Mouse (Mus musculus) gastrocnemius, postnatal 4 days (tissue): ENCODE measurements around the gene Txnrd2. TPM values are rescaled to one million over a fixed set of nuclear protein-coding genes. Genes with fewer than 3 reads are reported as not detected.
A peak's percentile ranks its signal among the peaks of the same experiment; 100 is the strongest.

Experiments used
- DNase-seq, 2 experiments: peaks; one replicate each; pipeline ENCODE4 v3.0.0; 2021 to 2022; ENCODE audit warnings: low spot score in 2 of 2, mixed read lengths in 2 of 2
- long read RNA-seq, 2 experiments: library from polyadenylated mRNA; stranded (forward); transcript quantifications; one replicate each; pipeline ENCODE4 v2.0.0; 2021
- total RNA-seq, 2 experiments: library from RNA; stranded (reverse); gene quantifications; 2 replicates each; pipeline ENCODE4 v1.2.3; 2021

The Txnrd2 gene
- 10 to 100 TPM; 10.1 to 14.9 TPM for total RNA-seq
- long read RNA-seq, experiment 1, partial matches to known transcripts, result 5 of 25 reads
- long read RNA-seq, experiment 1, other reads (novel, unspliced or antisense), result 20 of 25 reads
- long read RNA-seq, experiment 2, partial matches to known transcripts, result 6 of 23 reads
- long read RNA-seq, experiment 2, other reads (novel, unspliced or antisense), result 16 of 23 reads

DNA sequence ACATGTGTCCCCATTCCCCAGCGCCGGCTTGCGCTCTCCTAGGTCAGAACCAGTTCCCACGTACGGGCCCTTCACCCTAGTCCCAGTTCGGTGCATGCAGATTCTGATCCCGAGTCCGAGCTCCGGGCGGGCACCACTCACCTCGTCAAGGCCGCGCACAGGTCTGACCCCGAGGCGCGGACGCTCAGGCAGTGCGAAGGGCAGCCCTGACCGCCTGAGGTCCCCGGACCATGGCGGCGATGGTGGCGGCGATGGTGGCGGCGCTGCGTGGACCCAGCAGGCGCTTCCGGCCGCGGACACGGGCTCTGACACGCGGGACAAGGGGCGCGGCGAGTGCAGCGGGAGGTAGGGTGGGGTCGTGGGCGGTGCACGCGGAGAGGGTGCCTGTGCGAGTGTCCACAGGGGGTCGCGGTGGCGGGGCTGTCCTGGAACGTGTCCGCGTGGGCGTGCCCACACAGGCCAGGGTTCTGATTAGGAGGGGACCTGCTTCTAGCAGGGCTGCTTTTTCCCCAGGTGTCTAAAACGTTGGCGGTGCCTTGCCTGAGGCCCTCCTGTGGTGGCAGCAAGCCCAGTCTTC, at the start of gene Txnrd2:
Gene Txnrd2, plus strand, starts transcription at position 170 of the 577 bp plus-strand sequence.
- peak; percentile 57 to 83 for DNase-seq

DNA sequence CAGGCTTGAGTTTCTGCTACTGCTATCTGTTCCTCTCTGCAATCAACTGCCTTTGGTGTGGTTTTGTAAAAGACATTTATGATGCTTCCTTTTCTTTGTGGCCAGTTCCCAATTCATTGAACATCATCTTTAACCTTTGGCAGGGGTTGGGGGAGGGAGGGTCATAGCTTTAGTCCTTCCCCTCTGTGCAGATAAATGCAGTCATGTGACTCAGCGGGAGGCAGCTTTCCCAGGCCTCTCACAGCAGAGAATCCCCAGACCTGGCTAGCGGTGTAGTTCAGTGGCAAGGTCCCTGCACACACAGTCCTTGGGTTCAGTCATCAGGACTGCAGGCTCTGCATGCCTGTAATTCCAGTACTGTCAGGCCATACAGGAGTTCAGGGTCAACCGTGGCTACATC, 49.0 kb upstream of the Txnrd2 start:
- no peak for DNase-seq

DNA sequence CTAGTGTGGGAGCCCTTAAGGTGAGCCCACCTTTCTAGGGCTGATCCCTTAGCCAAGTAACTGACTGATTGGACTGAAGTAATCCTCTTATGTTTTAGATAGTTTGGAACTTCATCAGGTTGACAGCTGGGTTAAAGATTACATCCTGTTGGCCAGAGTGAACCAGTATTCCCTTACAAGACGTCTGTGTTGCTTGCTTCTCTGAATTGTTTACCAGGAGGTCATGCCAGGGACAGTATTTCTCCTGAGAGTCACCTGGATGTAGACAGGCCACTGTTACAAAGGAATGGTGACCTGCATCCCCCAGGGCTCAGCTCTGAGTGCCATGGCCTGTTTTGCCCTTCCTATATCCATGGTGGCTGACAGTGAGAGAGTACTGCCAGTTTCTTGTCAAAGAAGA, 47.7 kb upstream of the Txnrd2 start:
- no peak for DNase-seq

DNA sequence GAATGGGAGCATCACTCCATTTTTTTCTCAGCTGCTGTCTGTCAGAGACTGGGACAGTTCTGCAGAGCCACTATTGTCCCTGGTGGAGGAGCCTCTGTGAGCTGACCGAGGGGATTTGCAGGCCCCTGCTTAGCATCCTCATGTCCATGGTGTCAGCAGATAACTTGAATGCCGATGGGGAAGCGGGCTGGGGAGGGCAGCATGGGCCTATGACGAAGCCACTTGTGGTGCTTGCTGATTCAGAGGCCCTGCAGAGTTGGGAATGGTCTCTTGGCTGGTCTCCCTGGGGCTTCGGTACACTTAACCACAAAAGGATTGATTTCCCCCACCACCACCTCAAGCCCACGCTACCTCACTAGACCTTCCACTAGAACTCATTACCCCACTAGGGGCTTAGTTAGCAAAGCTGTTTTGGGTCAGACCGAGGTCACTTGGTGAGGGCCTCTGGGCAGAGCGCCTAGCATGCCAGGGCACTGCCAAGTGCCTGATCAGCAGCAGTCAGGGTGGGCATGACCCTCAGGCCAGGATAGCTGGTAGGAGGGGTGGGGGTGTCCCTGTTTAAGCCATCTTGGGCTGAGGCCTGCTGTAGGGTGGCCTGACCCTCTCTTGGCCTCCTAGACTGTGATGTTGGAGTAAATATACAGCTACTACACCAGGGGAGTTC, 46.7 kb upstream of the Txnrd2 start:
- no peak for DNase-seq

DNA sequence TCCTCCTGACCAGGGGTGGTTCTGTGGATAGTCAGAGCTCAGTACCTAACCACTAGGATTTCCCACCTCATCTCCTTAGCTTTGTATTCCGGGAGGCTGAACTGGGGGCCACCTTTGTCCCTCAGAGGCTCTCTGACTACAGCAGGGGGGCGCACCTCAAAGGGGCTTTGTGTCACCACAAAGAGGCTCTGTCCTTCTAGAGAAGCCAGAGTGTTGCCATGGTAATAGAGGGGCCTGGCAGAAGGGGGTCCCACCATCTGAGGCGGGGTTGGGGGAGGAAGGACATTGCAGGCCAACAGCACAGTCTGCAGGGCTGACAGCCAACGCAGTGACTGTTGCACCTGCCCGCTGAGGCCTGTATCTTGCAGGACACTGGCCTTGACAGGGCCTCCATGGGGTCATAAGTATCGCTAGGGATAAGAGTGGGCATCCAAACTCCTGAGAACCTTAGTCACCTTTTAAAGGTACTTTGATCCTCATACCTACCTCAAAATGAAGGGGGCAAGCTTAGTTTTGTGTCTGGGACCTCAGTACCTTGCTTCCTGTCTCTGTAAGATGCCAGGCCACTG, 45.6 kb upstream of the Txnrd2 start:
- DNase-seq, result no peak

- no peak for DNase-seq
These were observed 44.4 kb upstream of the Txnrd2 start for GRCm38 (mm10) chr16:18381621-18382258.

DNA sequence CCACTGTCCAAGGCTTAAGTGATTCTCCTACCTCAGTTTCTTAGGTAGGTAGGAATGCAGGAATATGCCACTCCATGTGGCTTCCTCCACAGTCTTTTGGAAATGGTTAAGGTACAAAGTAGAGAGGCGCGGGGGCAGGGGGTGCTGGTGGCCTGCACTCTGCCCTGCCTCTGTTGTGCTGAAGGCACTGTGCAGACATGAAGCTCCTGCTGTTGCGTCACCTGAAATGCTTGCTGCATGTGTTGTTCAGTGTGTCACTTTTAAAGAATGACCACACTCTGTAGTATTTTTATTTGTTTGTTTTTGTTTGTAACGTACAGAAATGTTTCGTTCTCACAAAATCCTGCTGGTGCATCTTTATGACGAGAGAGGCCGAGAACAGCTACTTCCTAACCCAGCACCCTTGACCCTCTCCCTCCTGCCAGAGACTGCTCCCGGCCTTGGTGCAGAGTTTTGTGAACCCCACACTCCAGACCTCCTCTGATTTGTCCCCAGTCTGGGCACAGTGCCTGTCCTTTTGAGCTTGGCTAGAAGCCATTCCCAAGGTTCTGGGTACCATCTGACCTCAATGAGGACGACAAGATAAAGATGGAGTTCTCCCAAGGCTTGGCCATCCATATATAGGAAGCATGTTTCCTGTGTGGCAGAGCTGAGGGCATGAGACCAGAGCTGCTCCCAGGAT, 43.0 kb upstream of the Txnrd2 start:
- no peak for DNase-seq

- DNase-seq, result no peak
These were observed 42.4 kb upstream of the Txnrd2 start for GRCm38 (mm10) chr16:18383756-18384155.

GRCm38 (mm10) chr16:18384211-18384610, 42.0 kb upstream of the Txnrd2 start:
- peak in 1 of 2 experiments; percentile 27 for DNase-seq

DNA sequence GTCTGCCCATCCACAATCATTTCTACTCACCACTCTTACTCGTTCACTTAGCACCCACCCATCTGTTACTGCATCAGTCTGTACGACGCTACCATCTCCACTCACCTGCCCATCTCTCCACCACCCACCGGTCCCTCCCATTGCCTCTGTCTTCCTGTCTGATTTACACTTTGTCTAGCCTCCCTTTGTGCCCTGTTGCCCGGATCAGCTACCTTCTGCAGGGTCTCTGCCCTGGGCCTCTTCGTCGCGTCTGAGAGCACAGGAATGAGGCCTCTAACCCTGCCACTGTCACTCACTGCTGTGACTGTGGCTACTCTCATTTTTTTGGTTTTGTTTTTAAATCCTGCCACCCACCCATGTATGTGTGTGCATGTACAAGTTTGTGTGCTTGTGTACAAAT, 41.5 kb upstream of the Txnrd2 start:
- no peak for DNase-seq

DNA sequence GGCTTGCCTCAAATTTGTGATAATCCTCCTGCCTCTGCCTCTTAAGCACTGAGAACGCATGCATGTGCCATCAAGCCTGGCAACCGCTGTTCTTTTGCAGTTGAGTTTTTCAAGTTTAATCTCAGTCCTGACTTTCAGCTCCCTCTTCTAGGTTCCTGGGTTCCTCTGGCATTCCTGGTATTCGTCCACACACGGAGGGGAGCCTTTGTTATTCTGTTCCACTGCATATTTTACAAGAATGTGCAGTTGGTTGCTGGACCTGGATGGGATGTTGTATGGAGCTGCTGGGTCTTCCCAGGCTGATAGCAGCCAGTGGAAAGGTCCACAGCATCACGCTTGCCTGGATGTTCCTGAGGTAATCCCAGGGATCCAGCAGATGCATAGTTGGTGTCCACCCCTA, 40.8 kb upstream of the Txnrd2 start:
- no peak for DNase-seq

DNA sequence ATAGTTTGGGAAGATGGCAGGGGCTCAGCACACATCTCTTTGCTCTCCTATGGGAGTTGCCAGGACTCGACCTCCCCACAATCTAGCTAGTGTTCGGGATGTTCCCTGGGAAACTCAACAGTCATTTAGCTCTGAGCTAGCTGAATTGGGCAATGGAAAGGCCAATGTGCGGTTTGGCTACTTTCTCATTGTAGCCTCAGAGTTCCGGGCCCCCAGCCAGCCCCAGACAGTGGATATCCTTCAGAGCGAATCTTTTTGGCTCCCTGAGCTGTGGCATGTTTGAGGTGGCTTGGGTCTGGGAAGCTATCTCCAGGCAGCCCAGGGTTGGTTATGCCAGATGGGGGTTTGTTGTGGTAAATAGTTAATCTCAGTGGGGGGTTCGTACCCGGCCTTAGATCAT, 39.7 kb upstream of the Txnrd2 start:
- DNase-seq, result peak in 1 of 2 experiments; percentile 39

- no peak for DNase-seq
These were observed 39.2 kb upstream of the Txnrd2 start for GRCm38 (mm10) chr16:18386972-18387371.

DNA sequence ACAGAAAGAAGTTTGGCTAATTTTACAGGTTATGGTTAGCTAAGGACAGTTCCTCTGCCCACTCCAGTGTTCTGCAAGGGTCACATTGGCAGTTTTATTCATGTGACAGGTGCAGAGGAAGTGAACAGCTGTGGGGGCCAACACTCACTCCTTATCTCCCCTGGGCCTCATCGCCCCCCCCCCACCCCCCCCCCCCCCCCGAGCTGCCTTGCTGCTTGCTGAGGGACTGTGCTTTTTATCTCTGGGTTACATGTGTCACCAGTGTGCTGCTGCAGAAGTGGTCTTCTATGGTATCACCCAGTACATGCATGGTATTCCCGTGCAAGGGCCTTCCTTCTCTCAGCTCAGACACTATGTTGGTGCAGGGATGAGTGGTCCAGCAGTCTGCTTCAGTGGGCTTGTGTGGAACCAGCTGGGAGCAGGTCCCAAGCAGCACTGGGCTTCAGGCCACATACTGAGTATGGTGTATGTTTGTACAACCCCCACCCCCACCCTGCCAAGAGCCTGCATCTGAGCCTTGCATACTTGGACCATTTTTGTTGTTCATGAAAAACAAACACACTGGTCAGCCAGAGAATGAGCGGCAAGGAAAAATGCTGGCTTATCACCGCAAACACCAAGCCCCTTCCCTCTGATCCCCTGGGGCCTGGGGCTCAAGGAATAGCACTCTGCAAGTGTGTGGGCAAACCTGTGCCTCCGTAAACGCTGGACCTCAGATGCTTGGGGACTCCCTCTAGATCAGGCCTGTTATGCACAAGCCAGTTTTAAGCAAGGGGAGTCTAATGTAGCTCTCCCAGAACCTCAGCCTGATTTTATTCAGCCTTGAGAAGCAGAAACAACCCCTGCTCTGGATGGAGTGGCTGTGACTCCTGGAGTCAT, 38.2 kb upstream of the Txnrd2 start:
- peak in 1 of 2 experiments; percentile 25 for DNase-seq

GRCm38 (mm10) chr16:18388583-18389435, 37.4 kb upstream of the Txnrd2 start:
- peak in 1 of 2 experiments; percentile 22 for DNase-seq

- no peak for DNase-seq
These were observed 35.8 kb upstream of the Txnrd2 start for GRCm38 (mm10) chr16:18390399-18390798.

GRCm38 (mm10) chr16:18391127-18391526, 35.1 kb upstream of the Txnrd2 start:
- DNase-seq, result no peak

GRCm38 (mm10) chr16:18391728-18392127, 34.5 kb upstream of the Txnrd2 start:
- DNase-seq, result no peak
